Mouse (Mus musculus) cerebellum, adult 11 months (tissue): ENCODE measurements around the gene Maml3.

ENCODE experiments used
- DNase-seq: peaks from one replicate; pipeline ENCODE4 v3.0.0; 2022

Gene Maml3

GRCm38 (mm10) chr3:51814073-51814472 lies 290.8 kb downstream of the Maml3 start:
- no peak for DNase-seq

- DNase-seq = no peak
These were observed 291.7 kb downstream of the Maml3 start for GRCm38 (mm10) chr3:51813186-51813585.

- DNase-seq = no peak
These were observed 294.1 kb downstream of the Maml3 start for GRCm38 (mm10) chr3:51810731-51811130.

- DNase-seq = no peak
These were observed 295.1 kb downstream of the Maml3 start for GRCm38 (mm10) chr3:51809822-51810221.

GRCm38 (mm10) chr3:51807981-51808870 lies 296.6 kb downstream of the Maml3 start:
- peak; percentile 50 for DNase-seq

- DNase-seq = no peak
These were observed 299.2 kb downstream of the Maml3 start for GRCm38 (mm10) chr3:51805488-51806318.

GRCm38 (mm10) chr3:51803903-51804302 lies 301.0 kb downstream of the Maml3 start:
- no peak for DNase-seq

- DNase-seq = no peak
These were observed 305.2 kb downstream of the Maml3 start for GRCm38 (mm10) chr3:51799650-51800049.

GRCm38 (mm10) chr3:51796838-51797237 lies 308.0 kb downstream of the Maml3 start:
- peak; percentile 26 for DNase-seq

GRCm38 (mm10) chr3:51796219-51796828 lies 308.6 kb downstream of the Maml3 start:
- DNase-seq = peak; percentile 83

GRCm38 (mm10) chr3:51791542-51791941 lies 313.3 kb downstream of the Maml3 start:
- DNase-seq = no peak

GRCm38 (mm10) chr3:51789389-51789904 lies 315.4 kb downstream of the Maml3 start:
- no peak for DNase-seq

GRCm38 (mm10) chr3:51788591-51789339 lies 316.1 kb downstream of the Maml3 start:
- DNase-seq = no peak

GRCm38 (mm10) chr3:51787945-51788344 lies 316.9 kb downstream of the Maml3 start:
- DNase-seq = no peak

- DNase-seq = no peak
These were observed 319.1 kb downstream of the Maml3 start for GRCm38 (mm10) chr3:51785796-51786195.

GRCm38 (mm10) chr3:51782191-51782590 lies 322.7 kb downstream of the Maml3 start:
- no peak for DNase-seq

GRCm38 (mm10) chr3:51778738-51779592 lies 325.9 kb downstream of the Maml3 start:
- peak; percentile 49 for DNase-seq

GRCm38 (mm10) chr3:51778179-51778578 lies 326.7 kb downstream of the Maml3 start:
- DNase-seq = no peak

GRCm38 (mm10) chr3:51776018-51776611 lies 328.8 kb downstream of the Maml3 start:
- DNase-seq = no peak

GRCm38 (mm10) chr3:51773587-51773986 lies 331.3 kb downstream of the Maml3 start:
- no peak for DNase-seq
